In genomic region chr1:161452250-161452649, GRCm38 (mm10) we compare ENCODE assay signal across 26 mouse cellular contexts. TPM values are rescaled to one million over a fixed set of nuclear protein-coding genes. Genes with fewer than 3 reads are reported as not detected.
DNase-seq lines count a peak whose midpoint lies in the region; ATAC-seq and TF ChIP-seq lines count a peak whose summit lies in the region.
"Had no signal": no experiment of that assay in that cellular context is flagged by ENCODE, and none has a peak within 500 bp of the region (broad histone marks: within the 10 kb centered on the region; RNA-seq: fewer than 3 reads in every experiment).

No protein-coding gene starts in this region.

- H3K27me3 ChIP-seq in lung, embryonic 16.5 days (ENCODE audit: control insufficient read depth, insufficient read depth, low read depth, low read length): no peaks in the 10 kb centered on the region
- H3K27me3 ChIP-seq in lung, postnatal 0 days (replicated peaks; ENCODE audit: insufficient read depth, low read length): no peaks in the 10 kb centered on the region
- H3K27me3 ChIP-seq: forebrain, embryonic 13.5 days; heart, embryonic 12.5 days; heart, embryonic 15.5 days; hindbrain, embryonic 15.5 days had no signal

- H3K4me1 ChIP-seq in lung, embryonic 16.5 days (replicated peaks; ENCODE audit: control insufficient read depth, insufficient read depth, low read length): peaks cover 12% of the 10 kb centered on the region; the same call in 1 of the 2 replicates
- H3K4me1 ChIP-seq in lung, postnatal 0 days (ENCODE audit: insufficient read depth, low read depth, low read length): no peaks in the 10 kb centered on the region; the same call in 1 of the 2 replicates
- H3K4me1 ChIP-seq: forebrain, embryonic 10.5 days; forebrain, embryonic 13.5 days; heart, embryonic 12.5 days; heart, embryonic 15.5 days; hindbrain, embryonic 15.5 days had no signal

- H3K9ac ChIP-seq in lung, embryonic 16.5 days (ENCODE audit: low read length): no peak overlapping the region
- no peak overlapping the region for H3K9ac ChIP-seq in lung, postnatal 0 days (replicated peaks; ENCODE audit: low read depth)
- H3K9ac ChIP-seq: forebrain, embryonic 13.5 days; heart, embryonic 12.5 days; heart, embryonic 15.5 days; hindbrain, embryonic 15.5 days had no signal

- ATAC-seq in frontal cortex, adult (ENCODE audit: low TSS enrichment): peak; percentile 98
- ATAC-seq in lung, embryonic 16.5 days (ENCODE audit: low read depth): no peak
- no peak for ATAC-seq in lung, postnatal 0 days
- ATAC-seq: activated CD4-positive, CD25-positive, alpha-beta regulatory T cell, adult 4 months; forebrain, embryonic 13.5 days; forebrain, embryonic 16.5 days had no signal

- intact Hi-C loops in left cerebral cortex, adult 2 months (cut with DNase I): loop anchor here (5.0 kb wide), 1 partner anchor 40 kb away; the partner anchor contains the start of gene Tnfsf18
- intact Hi-C loops in left cerebral cortex, postnatal 36 days (cut with DNase I): no loop called here

- peak overlapping the region; percentile 30; the same call in 1 of the 2 replicates for H3K27ac ChIP-seq in left cerebral cortex, adult 2 months
- peak overlapping the region; percentile 44 for H3K27ac ChIP-seq in lung, embryonic 16.5 days (ENCODE audit: low read length)
- no peak overlapping the region for H3K27ac ChIP-seq in lung, postnatal 0 days (ENCODE audit: low read length)
- H3K27ac ChIP-seq: forebrain, embryonic 10.5 days; forebrain, embryonic 13.5 days; heart, embryonic 15.5 days; hindbrain, embryonic 15.5 days had no signal

- no peak overlapping the region for H3K4me2 ChIP-seq in lung, embryonic 16.5 days (ENCODE audit: low read depth, low read length)
- H3K4me2 ChIP-seq in lung, postnatal 0 days (replicated peaks; ENCODE audit: low read depth, low read length): no peak overlapping the region
- H3K4me2 ChIP-seq: forebrain, embryonic 13.5 days; heart, embryonic 12.5 days; heart, embryonic 15.5 days; hindbrain, embryonic 15.5 days had no signal

- no peak for DNase-seq in frontal cortex, adult 2 months (ENCODE audit: extremely low spot score in 1 of 2, low spot score in 1 of 2)
- DNase-seq in left cerebral cortex, adult 2 months (ENCODE audit: extremely low spot score in 1 of 2, low spot score in 2 of 2): no peak
- no peak for DNase-seq in left cerebral cortex, postnatal 36 days (ENCODE audit: low spot score in 2 of 2)
- no peak for DNase-seq in lung, postnatal 0 days (ENCODE audit: low spot score)
- DNase-seq: adrenal gland, adult 8-10 months; adrenal gland, postnatal 25 days; cerebellum, adult 18-20 months; cerebellum, adult 9-10 months; cerebellum, postnatal 14 days; gastrocnemius, postnatal 25 days; heart, adult 18-20 months; heart, postnatal 10 days; heart, postnatal 36 days had no signal

- H3K4me3 ChIP-seq in left cerebral cortex, adult 2 months: no peak overlapping the region
- no peak overlapping the region for H3K4me3 ChIP-seq in lung, embryonic 16.5 days (ENCODE audit: low read length)
- H3K4me3 ChIP-seq in lung, postnatal 0 days (ENCODE audit: low read depth, low read length): no peak overlapping the region
- H3K4me3 ChIP-seq: forebrain, embryonic 10.5 days; forebrain, embryonic 13.5 days; heart, embryonic 12.5 days; heart, embryonic 15.5 days; hindbrain, embryonic 15.5 days had no signal

- 0 out of 2 replicates have a peak, but pooled peaks cover 2% of the 10 kb centered on the region for H3K9me3 ChIP-seq in lung, embryonic 16.5 days (ENCODE audit: control insufficient read depth, low read length)
- H3K9me3 ChIP-seq in lung, postnatal 0 days (ENCODE audit: low read length): no peaks in the 10 kb centered on the region
- H3K9me3 ChIP-seq: forebrain, embryonic 10.5 days; forebrain, embryonic 13.5 days; heart, embryonic 12.5 days; heart, embryonic 15.5 days; hindbrain, embryonic 15.5 days had no signal

- H3K36me3 ChIP-seq in lung, embryonic 16.5 days (ENCODE audit: control insufficient read depth, insufficient read depth, low read length): no peaks in the 10 kb centered on the region
- H3K36me3 ChIP-seq in lung, postnatal 0 days (ENCODE audit: insufficient read depth, low read length): no peaks in the 10 kb centered on the region
- H3K36me3 ChIP-seq: forebrain, embryonic 10.5 days; heart, embryonic 12.5 days; heart, embryonic 15.5 days; hindbrain, embryonic 15.5 days had no signal

- TF ChIP-seq CTCF in left cerebral cortex, adult 2 months (IDR thresholded peaks at IDR 0.05): no peak
- no peak for TF ChIP-seq CTCF in lung, postnatal 0 days (IDR thresholded peaks at IDR 0.05)

- TF ChIP-seq EP300 in lung, postnatal 0 days (IDR thresholded peaks at IDR 0.05): no peak

- WGBS in lung, embryonic 16.5 days: 85% methylated on average over 1 of the region's 1 CpGs
- WGBS in lung, postnatal 0 days: 90% methylated on average over 1 of the region's 1 CpGs

RNA-seq across cellular contexts. Expression of gene Tnfsf18, which starts 42.2 kb away (rescaled TPM):
- polyA plus RNA-seq in frontal cortex, adult 2 months (2012; rRNA removed): 0.04 TPM in 1 of 2 replicates, not detected in the other
- total RNA-seq in left cerebral cortex, adult 2 months (2021): not detected
- total RNA-seq in left cerebral cortex, postnatal 36 days (2021): not detected
- polyA plus RNA-seq in lung, embryonic 16.5 days (2015; fragmentation: Nextera tagmentation; extraction: Ambion mirVana): 0.10 and 0.16 TPM in 2 replicates
- polyA plus RNA-seq in lung, postnatal 0 days (2015; fragmentation: Nextera tagmentation; extraction: Ambion mirVana): 0.11 TPM in 1 of 2 replicates, not detected in the other
- total RNA-seq: adrenal gland, postnatal 25 days; gastrocnemius, postnatal 25 days; heart, postnatal 10 days; heart, postnatal 36 days had no signal
- polyA plus RNA-seq: activated CD4-positive, CD25-positive, alpha-beta regulatory T cell, adult 4 months; embryonic facial prominence, embryonic 11.5 days; forebrain, embryonic 10.5 days; forebrain, embryonic 16.5 days; gonadal fat pad, adult 2 months; hindbrain, embryonic 11.5 days had no signal

RNA-seq across cellular contexts. Expression of gene Tnfsf4, which starts 57.0 kb away (rescaled TPM):
- not detected in 2 replicates for polyA plus RNA-seq in frontal cortex, adult 2 months (2012; rRNA removed)
- total RNA-seq in left cerebral cortex, adult 2 months (2021): not detected
- not detected for total RNA-seq in left cerebral cortex, postnatal 36 days (2021)
- polyA plus RNA-seq in lung, embryonic 16.5 days (2015; fragmentation: Nextera tagmentation; extraction: Ambion mirVana): not detected in 2 replicates
- not detected in 2 replicates for polyA plus RNA-seq in lung, postnatal 0 days (2015; fragmentation: Nextera tagmentation; extraction: Ambion mirVana)
- total RNA-seq: adrenal gland, adult 8-10 months; adrenal gland, postnatal 25 days; gastrocnemius, adult 8-10 months; gastrocnemius, postnatal 25 days; heart, adult 18-20 months; heart, postnatal 10 days; heart, postnatal 36 days had no signal
- polyA plus RNA-seq: embryonic facial prominence, embryonic 11.5 days; forebrain, embryonic 10.5 days; forebrain, embryonic 13.5 days; forebrain, embryonic 16.5 days; heart, embryonic 12.5 days; hindbrain, embryonic 11.5 days; hindbrain, embryonic 15.5 days had no signal
